ENCODE assay signal across 14 mouse cellular contexts in genomic region chr9:41982023-41982422, GRCm38 (mm10).
DNase-seq lines count a peak whose midpoint lies in the region; TF ChIP-seq lines count a peak whose summit lies in the region.
"Had no signal": no experiment of that assay in that cellular context is flagged by ENCODE, and none has a peak within 500 bp of the region (broad histone marks: within the 10 kb centered on the region; RNA-seq: fewer than 3 reads in every experiment).

No protein-coding gene starts in this region.

- intact Hi-C loops in left cerebral cortex, postnatal 4 days (cut with DNase I): no loop called here

- TF ChIP-seq CTCF in kidney, adult 2 months (conservative IDR thresholded peaks at IDR 0.05; ENCODE audit: insufficient read depth, insufficient read length, low read depth, low read length): no peak

- no peak for TF ChIP-seq POLR2A in kidney, adult 2 months (IDR thresholded peaks at IDR 0.05; ENCODE audit: low read depth, low read length)

- H3K4me1 ChIP-seq in kidney, adult 2 months (ENCODE audit: control insufficient read depth, insufficient read depth, low read length): peaks cover 4% of the 10 kb centered on the region; the same call in 1 of the 2 replicates

- no peaks in the 10 kb centered on the region for H3K27me3 ChIP-seq in kidney, adult 2 months (replicated peaks; ENCODE audit: control insufficient read depth, insufficient read depth, low read length)

- no peak overlapping the region for H3K4me3 ChIP-seq in kidney, adult 2 months (ENCODE audit: insufficient read depth, low read depth, low read length)

- no peaks in the 10 kb centered on the region; the same call in 1 of the 2 replicates for H3K36me3 ChIP-seq in kidney, adult 2 months (ENCODE audit: control insufficient read depth, insufficient read depth, low read length)

- no peak overlapping the region for H3K27ac ChIP-seq in kidney, adult 2 months (ENCODE audit: insufficient read depth, low read depth, low read length)
- H3K27ac ChIP-seq: liver, embryonic 14.5 days had no signal

- 90% methylated on average over 9 of the region's 9 CpGs for WGBS in kidney, adult 2 months

- DNase-seq in left cerebral cortex, adult 18-20 months (ENCODE audit: low spot score in 2 of 2): peak; percentile 69 to 74
- no peak for DNase-seq in left cerebral cortex, postnatal 4 days
- peak; percentile 59 to 85 for DNase-seq in frontal cortex, adult 2 months (ENCODE audit: extremely low spot score in 1 of 2, low spot score in 1 of 2)
- peak; percentile 30 for DNase-seq in layer of hippocampus, adult 9-10 months (ENCODE audit: low spot score)
- peak; percentile 59 for DNase-seq in right cerebral cortex, postnatal 14 days
- DNase-seq in adipocyte (ENCODE audit: low spot score): no peak
- DNase-seq in kidney, adult 2 months: no peak
- DNase-seq: adrenal gland, postnatal 36 days; gastrocnemius, postnatal 10 days; kidney, postnatal 4 days; lung, postnatal 4 days; spleen, adult 18-20 months; thymus, adult 18-20 months had no signal

Comparison
In these comparisons a context has a peak if more than half of its experiments do, and no peak if none do; other contexts are left out.
1. DNase-seq: peak in left cerebral cortex, adult 18-20 months (2 of 2), frontal cortex, adult 2 months (2 of 2), layer of hippocampus, adult 9-10 months (single experiment) and right cerebral cortex, postnatal 14 days (single experiment); none in left cerebral cortex, postnatal 4 days (single experiment), adipocyte (single experiment) and kidney, adult 2 months (single experiment).